Mouse (Mus musculus): ENCODE results near the gene Ccl26.

GRCm38 (mm10) chr5:135589996-135590784 lies 26.8 kb upstream of the Ccl26 start:
- TF ChIP-seq CTCF (IDR thresholded peaks at IDR 0.05; ENCODE audit: low read depth, low read length): no peak
- TF ChIP-seq POLR2A (IDR thresholded peaks at IDR 0.05; ENCODE audit: borderline replicate concordance, low read depth, low read length): no peak
